Mouse (Mus musculus): ENCODE measurements around the gene Uaca. TPM values are rescaled to one million over a fixed set of nuclear protein-coding genes. Genes with fewer than 3 reads are reported as not detected.

Uaca gene
- polyA plus RNA-seq, 1 experiment from 2014 or later, result 10.3 TPM

GRCm38 (mm10) chr9:60873257-60874054, 79.1 kb downstream of the Uaca start:
- Histone ChIP-seq H3K4me1 (replicated peaks; ENCODE audit: control insufficient read depth, insufficient read depth, low read length) (no peaks in the 10 kb centered on the region), H3K9me3 (ENCODE audit: control insufficient read depth, low read length) (no peaks in the 10 kb centered on the region), H3K36me3 (ENCODE audit: control insufficient read depth, insufficient read depth, low read length) (no peaks in the 10 kb centered on the region; the same call in 1 of the 2 replicates), H3K4me2 (no peak overlapping the region), H3K4me3 (ENCODE audit: low read depth, low read length) (no peak overlapping the region), H3K27me3 (replicated peaks; ENCODE audit: control insufficient read depth, insufficient read depth, low read length) (no peaks in the 10 kb centered on the region), H3K9ac (ENCODE audit: low read depth, low read length) (no peak overlapping the region), H3K27ac (ENCODE audit: low read depth, low read length) (no peak overlapping the region)
- DNase-seq (ENCODE audit: low spot score), result no peak
- 87% methylated on average over 13 of the region's 13 CpGs for WGBS
- ATAC-seq (replicated peaks; ENCODE audit: low FRiP score), result no peak

DNA sequence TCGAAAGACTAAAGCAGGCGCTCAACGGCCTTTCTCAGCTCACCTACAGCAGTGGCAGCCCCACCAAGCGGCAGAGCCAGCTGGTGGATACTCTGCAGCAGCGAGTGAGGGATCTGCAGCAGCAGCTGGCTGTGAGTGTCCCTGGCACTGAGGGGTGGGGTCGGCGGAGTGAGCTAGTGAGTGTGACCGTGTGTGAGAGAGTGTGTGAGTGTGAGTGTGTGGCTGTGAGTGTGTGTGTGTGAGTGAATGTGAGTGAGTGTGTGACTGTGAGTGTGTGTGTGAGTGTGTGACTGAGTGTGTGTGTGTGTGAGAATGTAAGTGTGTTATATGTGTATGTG, 79.7 kb downstream of the Uaca start:
- ATAC-seq (replicated peaks; ENCODE audit: low FRiP score) (no peak), DNase-seq (ENCODE audit: low spot score) (no peak)
- Histone ChIP-seq H3K27me3 (replicated peaks; ENCODE audit: control insufficient read depth, insufficient read depth, low read length) (no peaks in the 10 kb centered on the region), H3K36me3 (ENCODE audit: control insufficient read depth, insufficient read depth, low read length) (no peaks in the 10 kb centered on the region; the same call in 1 of the 2 replicates), H3K9me3 (ENCODE audit: control insufficient read depth, low read length) (no peaks in the 10 kb centered on the region), H3K4me3 (ENCODE audit: low read depth, low read length) (no peak overlapping the region), H3K9ac (ENCODE audit: low read depth, low read length) (no peak overlapping the region), H3K4me1 (replicated peaks; ENCODE audit: control insufficient read depth, insufficient read depth, low read length) (no peaks in the 10 kb centered on the region), H3K27ac (ENCODE audit: low read depth, low read length) (no peak overlapping the region), H3K4me2 (no peak overlapping the region)
- WGBS, result 91% methylated on average over 8 of the region's 8 CpGs

DNA sequence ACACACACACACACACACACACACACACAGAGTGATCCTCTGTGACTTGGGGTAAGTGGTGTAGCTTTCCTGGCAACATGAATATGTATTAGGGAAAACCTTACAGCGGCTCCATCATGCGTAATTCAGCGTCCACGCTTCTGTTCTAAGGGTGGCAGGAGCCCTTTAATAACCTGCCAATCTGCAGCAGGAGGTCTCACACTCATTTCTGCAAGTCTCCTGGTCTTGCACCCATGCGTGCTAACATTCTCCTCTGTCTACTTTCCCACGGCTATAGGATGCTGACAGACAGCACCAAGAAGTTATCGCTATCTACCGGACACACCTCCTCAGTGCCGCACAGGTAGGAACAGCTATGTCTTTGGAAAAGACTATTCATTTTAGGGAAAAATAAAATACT, 81.7 kb downstream of the Uaca start:
- Histone ChIP-seq H3K4me3 (ENCODE audit: low read depth, low read length) (no peak overlapping the region), H3K27me3 (replicated peaks; ENCODE audit: control insufficient read depth, insufficient read depth, low read length) (no peaks in the 10 kb centered on the region), H3K9me3 (ENCODE audit: control insufficient read depth, low read length) (no peaks in the 10 kb centered on the region), H3K9ac (ENCODE audit: low read depth, low read length) (no peak overlapping the region), H3K4me2 (no peak overlapping the region), H3K4me1 (replicated peaks; ENCODE audit: control insufficient read depth, insufficient read depth, low read length) (no peaks in the 10 kb centered on the region), H3K36me3 (ENCODE audit: control insufficient read depth, insufficient read depth, low read length) (no peaks in the 10 kb centered on the region; the same call in 1 of the 2 replicates), H3K27ac (ENCODE audit: low read depth, low read length) (no peak overlapping the region)
- 94% methylated on average over 9 of the region's 9 CpGs for WGBS
- ATAC-seq (replicated peaks; ENCODE audit: low FRiP score), result no peak
- no peak for DNase-seq (ENCODE audit: low spot score)

DNA sequence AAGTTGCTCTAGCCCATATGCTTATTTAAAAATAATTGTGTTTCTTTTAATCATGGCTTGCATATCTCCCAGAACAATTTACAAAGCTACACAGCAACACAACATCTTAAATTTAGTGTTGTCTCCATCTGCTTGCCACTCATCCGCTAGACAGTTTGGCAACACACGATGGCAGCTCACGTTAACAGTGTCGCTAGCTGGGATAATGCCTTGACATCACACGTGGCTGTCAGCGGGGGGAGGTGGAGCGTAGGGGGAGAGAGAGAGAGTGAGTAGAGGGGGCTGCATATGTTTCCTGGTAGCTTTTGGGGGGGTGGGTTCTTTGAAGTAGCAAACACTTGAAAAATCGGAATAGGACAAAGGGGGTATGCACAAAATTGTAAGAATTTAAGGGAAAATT, 82.2 kb downstream of the Uaca start:
- no peak overlapping the region for H3K4me3 ChIP-seq (ENCODE audit: low read depth, low read length)

DNA sequence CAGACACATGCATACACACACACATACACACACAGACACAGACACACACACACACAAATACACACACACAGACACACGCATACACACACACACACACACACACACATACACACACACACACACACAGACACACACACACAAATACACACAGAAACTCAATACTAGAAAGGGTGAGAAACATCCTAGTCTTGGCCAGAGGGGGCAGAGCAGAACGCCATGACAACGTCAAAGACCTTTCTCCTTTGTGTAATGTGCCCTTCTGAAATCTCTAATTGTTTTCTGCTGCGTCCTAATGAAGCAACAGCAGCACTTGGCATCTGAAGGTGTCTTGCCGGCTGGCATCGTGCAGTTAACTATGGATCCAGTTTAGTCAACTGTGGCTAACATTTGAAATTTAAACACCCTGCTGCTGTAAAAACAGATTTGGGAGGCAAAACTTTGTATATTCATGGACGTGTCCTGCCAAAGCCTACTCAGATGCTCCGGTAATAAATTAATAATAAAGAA, 83.8 kb downstream of the Uaca start:
- Histone ChIP-seq H3K4me2 (no peak overlapping the region), H3K4me3 (ENCODE audit: low read depth, low read length) (no peak overlapping the region), H3K4me1 (replicated peaks; ENCODE audit: control insufficient read depth, insufficient read depth, low read length) (no peaks in the 10 kb centered on the region), H3K9me3 (ENCODE audit: control insufficient read depth, low read length) (no peaks in the 10 kb centered on the region), H3K27me3 (replicated peaks; ENCODE audit: control insufficient read depth, insufficient read depth, low read length) (no peaks in the 10 kb centered on the region), H3K36me3 (ENCODE audit: control insufficient read depth, insufficient read depth, low read length) (peaks cover 2% of the 10 kb centered on the region; the same call in 1 of the 2 replicates), H3K27ac (ENCODE audit: low read depth, low read length) (no peak overlapping the region), H3K9ac (ENCODE audit: low read depth, low read length) (no peak overlapping the region)
- WGBS, result 91% methylated on average over 8 of the region's 8 CpGs
- no peak for ATAC-seq (replicated peaks; ENCODE audit: low FRiP score)
- no peak for DNase-seq (ENCODE audit: low spot score)

More for the DNA sequence above, 82.2 kb downstream of the Uaca start:
- ATAC-seq (replicated peaks; ENCODE audit: low FRiP score) (no peak), DNase-seq (ENCODE audit: low spot score) (no peak)
- H3K4me1 ChIP-seq (replicated peaks; ENCODE audit: control insufficient read depth, insufficient read depth, low read length), result no peaks in the 10 kb centered on the region
- H3K9me3 ChIP-seq (ENCODE audit: control insufficient read depth, low read length), result no peaks in the 10 kb centered on the region
- H3K36me3 ChIP-seq (ENCODE audit: control insufficient read depth, insufficient read depth, low read length), result peaks cover 2% of the 10 kb centered on the region; the same call in 1 of the 2 replicates
- no peak overlapping the region for H3K4me2 ChIP-seq
- H3K27ac ChIP-seq (ENCODE audit: low read depth, low read length), result no peak overlapping the region
- no peaks in the 10 kb centered on the region for H3K27me3 ChIP-seq (replicated peaks; ENCODE audit: control insufficient read depth, insufficient read depth, low read length)
- 89% methylated on average over 8 of the region's 8 CpGs for WGBS
- no peak overlapping the region for H3K9ac ChIP-seq (ENCODE audit: low read depth, low read length)

- H3K27ac ChIP-seq (ENCODE audit: low read depth, low read length), result no peak overlapping the region
- H3K4me2 ChIP-seq, result no peak overlapping the region
- H3K4me1 ChIP-seq (replicated peaks; ENCODE audit: control insufficient read depth, insufficient read depth, low read length), result no peaks in the 10 kb centered on the region
- 87% methylated on average over 3 of the region's 3 CpGs for WGBS
- H3K9ac ChIP-seq (ENCODE audit: low read depth, low read length), result no peak overlapping the region
- peaks cover 2% of the 10 kb centered on the region; the same call in 1 of the 2 replicates for H3K36me3 ChIP-seq (ENCODE audit: control insufficient read depth, insufficient read depth, low read length)
- no peaks in the 10 kb centered on the region for H3K9me3 ChIP-seq (ENCODE audit: control insufficient read depth, low read length)
- H3K27me3 ChIP-seq (replicated peaks; ENCODE audit: control insufficient read depth, insufficient read depth, low read length), result no peaks in the 10 kb centered on the region
- no peak for DNase-seq (ENCODE audit: low spot score)
- no peak overlapping the region for H3K4me3 ChIP-seq (ENCODE audit: low read depth, low read length)
- no peak for ATAC-seq (replicated peaks; ENCODE audit: low FRiP score)
Measured at GRCm38 (mm10) chr9:60878630-60879029, 84.3 kb downstream of the Uaca start.

DNA sequence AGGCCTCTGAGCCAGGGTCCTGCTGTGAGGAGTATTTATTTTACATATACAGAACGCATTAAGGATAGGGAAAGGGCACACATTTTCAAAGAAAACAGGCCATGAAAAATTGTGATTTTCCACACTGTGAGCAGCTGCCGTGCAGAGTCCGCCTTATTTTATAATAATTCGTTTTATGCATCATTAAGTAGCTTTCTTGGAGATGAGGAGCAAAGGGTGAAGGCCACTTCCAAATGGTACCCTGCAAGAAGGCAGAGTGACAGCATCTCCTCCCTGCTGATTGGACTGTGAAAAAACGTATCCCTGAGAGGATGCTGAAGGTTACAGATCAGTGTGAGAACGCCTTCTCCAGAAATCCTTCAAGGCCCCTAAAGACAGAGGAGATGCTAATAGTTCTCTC, 90.8 kb downstream of the Uaca start:
- no peaks in the 10 kb centered on the region for H3K4me1 ChIP-seq (replicated peaks; ENCODE audit: control insufficient read depth, insufficient read depth, low read length)
- H3K36me3 ChIP-seq (ENCODE audit: control insufficient read depth, insufficient read depth, low read length), result 0 out of 2 replicates have a peak, but pooled peaks cover 2% of the 10 kb centered on the region
- H3K27me3 ChIP-seq (replicated peaks; ENCODE audit: control insufficient read depth, insufficient read depth, low read length), result no peaks in the 10 kb centered on the region
- H3K4me3 ChIP-seq (ENCODE audit: low read depth, low read length), result no peak overlapping the region
- no peak for DNase-seq (ENCODE audit: low spot score)
- no peak overlapping the region for H3K4me2 ChIP-seq
- WGBS, result 71% methylated on average over 6 of the region's 6 CpGs
- no peak overlapping the region for H3K9ac ChIP-seq (ENCODE audit: low read depth, low read length)
- no peaks in the 10 kb centered on the region for H3K9me3 ChIP-seq (ENCODE audit: control insufficient read depth, low read length)
- no peak for ATAC-seq (replicated peaks; ENCODE audit: low FRiP score)
- H3K27ac ChIP-seq (ENCODE audit: low read depth, low read length), result no peak overlapping the region

GRCm38 (mm10) chr9:60886431-60887371, 92.4 kb downstream of the Uaca start:
- Histone ChIP-seq H3K36me3 (ENCODE audit: control insufficient read depth, insufficient read depth, low read length) (no peaks in the 10 kb centered on the region), H3K27ac (ENCODE audit: low read depth, low read length) (no peak overlapping the region), H3K27me3 (replicated peaks; ENCODE audit: control insufficient read depth, insufficient read depth, low read length) (no peaks in the 10 kb centered on the region), H3K4me3 (ENCODE audit: low read depth, low read length) (no peak overlapping the region), H3K4me2 (no peak overlapping the region), H3K9me3 (ENCODE audit: control insufficient read depth, low read length) (no peaks in the 10 kb centered on the region), H3K4me1 (replicated peaks; ENCODE audit: control insufficient read depth, insufficient read depth, low read length) (no peaks in the 10 kb centered on the region), H3K9ac (ENCODE audit: low read depth, low read length) (no peak overlapping the region)
- DNase-seq (ENCODE audit: low spot score) (no peak), ATAC-seq (replicated peaks; ENCODE audit: low FRiP score) (no peak)
- WGBS, result 81% methylated on average over 18 of the region's 18 CpGs
